Mouse (Mus musculus) G1E (cell line): ENCODE measurements around the gene Ap1g1.

Source experiments
- CTCF ChIP-seq: IDR thresholded peaks from 2 replicates; pipeline ENCODE4 v1.5.1; 2012; ENCODE audit warnings: low read depth, low read length, inconsistent platforms, mixed read lengths
- GATA1 ChIP-seq: IDR thresholded peaks from 2 replicates; pipeline ENCODE4 v1.6.1; 2012; ENCODE audit warnings: borderline replicate concordance, low read length, inconsistent platforms, mixed read lengths
- TAL1 ChIP-seq: conservative IDR thresholded peaks from 2 replicates; pipeline ENCODE4 v1.6.1; 2012; ENCODE audit warnings: low read depth, low read length, inconsistent platforms, mixed read lengths

- TF ChIP-seq CTCF = no peak
- TF ChIP-seq TAL1 = no peak
- no peak for TF ChIP-seq GATA1
Measured at GRCm38 (mm10) chr8:109799245-109799644, 20.9 kb downstream of the Ap1g1 start.
